Mouse (Mus musculus): ENCODE measurements around the gene Fam13a. TPM values are rescaled to one million over a fixed set of nuclear protein-coding genes. Genes with fewer than 3 reads are reported as not detected.

The Fam13a gene
- 6.9 and 7.9 TPM in 2 replicates for polyA plus RNA-seq (2012; rRNA removed)

DNA sequence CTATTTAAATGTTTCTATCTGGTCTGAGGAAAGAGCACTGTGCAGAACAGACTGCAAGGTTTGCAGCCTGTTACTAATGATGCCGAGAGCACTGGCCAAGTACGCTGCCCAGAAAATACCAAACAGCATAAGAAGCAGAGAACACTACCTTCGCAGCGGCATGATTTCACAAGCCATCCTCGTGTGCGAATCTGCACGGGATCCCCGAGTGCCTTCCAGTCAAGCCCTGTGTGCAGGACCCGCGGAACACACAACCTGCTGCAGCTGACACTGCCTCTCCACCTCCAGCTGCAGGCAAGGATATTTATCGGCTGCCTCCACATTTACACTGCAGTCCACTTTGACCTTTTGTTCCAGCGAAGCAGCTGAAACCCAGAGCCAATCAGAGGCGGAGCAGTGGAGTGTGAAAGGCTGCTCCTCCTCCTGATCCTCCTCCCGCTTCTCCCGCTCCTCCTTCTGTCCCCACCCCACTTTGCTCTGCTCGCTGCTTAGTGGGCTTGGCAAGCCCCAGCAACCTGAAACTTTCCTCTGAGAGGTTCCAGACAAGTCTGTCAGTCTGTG, at the start of gene Fam13a:
Gene Fam13a (minus strand): TSS at position 386 of the 561 bp plus-strand sequence.
- peak; percentile 85 to 87 for DNase-seq (ENCODE audit: extremely low spot score in 1 of 2, low spot score in 1 of 2)

DNA sequence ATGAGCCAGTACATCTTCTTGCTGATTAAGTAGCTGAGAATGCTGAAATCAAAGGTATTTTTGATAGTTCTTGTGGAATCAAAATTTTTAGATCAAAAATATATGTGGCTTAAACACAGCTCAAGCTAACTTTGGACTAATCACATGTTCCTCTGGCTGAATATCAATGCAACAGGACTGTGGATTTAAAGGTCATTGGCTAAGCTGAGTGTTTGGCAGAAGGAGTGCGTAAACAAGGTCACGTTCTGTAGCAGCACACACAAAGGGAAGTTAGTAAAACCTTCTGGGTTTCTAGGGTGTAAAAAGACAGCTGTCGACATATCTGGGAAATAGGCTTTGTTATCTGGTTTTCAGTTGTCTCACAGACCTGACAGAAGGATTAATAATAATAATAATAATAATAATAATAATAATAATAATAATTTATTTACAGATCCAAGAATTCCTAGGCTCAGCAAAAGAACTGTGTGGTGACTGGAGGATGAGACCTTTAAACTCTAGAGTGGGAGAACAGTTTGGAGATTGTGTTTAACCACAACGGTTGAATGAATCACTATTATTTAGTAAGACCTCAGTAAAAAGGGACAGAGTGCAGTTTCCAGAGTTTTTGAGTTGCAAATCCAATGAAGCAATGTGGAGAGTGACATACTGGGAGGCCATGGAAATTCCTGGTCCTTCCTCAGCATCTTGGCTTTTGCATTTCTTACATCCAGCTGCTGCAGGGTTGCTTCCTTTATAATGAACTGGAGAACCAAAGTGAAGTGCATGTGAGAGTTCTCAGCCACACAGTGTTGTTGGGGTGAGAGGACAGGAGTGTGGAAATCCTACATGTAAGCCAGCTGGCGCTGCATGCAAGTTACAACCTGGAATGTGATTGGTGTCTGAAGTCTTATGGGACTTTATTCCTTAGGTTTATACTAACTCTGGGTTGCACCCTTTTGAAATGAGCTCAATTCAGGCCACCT, 48.0 kb upstream of the Fam13a start:
- DNase-seq (ENCODE audit: extremely low spot score in 1 of 2, low spot score in 1 of 2): no peak

DNA sequence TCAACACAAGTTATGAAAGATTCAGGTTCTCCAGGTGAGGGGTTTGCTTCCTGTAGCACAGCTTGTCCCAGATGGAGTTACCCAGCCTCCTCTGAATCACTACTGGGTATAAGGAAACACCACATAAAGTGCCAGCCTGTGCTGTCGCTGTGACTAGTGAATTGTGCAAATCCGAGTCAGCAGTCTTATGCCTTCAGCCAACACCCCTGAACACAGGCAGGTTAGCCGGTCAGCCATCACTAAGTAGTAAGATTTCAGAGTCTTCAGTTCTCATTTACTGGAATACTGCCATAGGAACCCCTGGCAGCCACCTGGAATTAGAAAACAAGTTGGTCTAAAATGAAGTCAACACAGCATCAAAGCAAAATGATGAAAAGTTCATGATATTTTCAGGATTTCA, 47.3 kb upstream of the Fam13a start:
- no peak for DNase-seq (ENCODE audit: extremely low spot score in 1 of 2, low spot score in 1 of 2)

DNA sequence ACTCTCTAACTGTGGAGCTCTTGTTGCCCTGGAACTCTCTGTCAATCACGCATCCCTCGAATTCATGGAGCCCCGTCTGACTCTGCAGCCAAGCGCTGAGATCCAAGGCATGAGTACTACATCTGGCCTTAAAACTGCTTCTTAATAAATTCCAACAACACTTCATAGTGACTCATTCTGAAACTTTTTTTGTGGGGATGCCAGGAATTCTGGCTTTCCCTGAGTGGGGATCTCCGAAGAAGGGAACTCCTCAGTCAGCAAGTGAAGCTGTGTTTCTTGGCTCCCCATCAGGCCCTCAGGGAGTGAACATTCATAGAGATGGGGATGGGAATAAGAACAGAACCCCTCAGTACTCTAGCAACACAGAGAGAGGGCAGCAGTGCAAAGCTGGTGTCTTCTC, 43.8 kb upstream of the Fam13a start:
- DNase-seq (ENCODE audit: extremely low spot score in 1 of 2, low spot score in 1 of 2): peak in 1 of 2 experiments; percentile 2

DNA sequence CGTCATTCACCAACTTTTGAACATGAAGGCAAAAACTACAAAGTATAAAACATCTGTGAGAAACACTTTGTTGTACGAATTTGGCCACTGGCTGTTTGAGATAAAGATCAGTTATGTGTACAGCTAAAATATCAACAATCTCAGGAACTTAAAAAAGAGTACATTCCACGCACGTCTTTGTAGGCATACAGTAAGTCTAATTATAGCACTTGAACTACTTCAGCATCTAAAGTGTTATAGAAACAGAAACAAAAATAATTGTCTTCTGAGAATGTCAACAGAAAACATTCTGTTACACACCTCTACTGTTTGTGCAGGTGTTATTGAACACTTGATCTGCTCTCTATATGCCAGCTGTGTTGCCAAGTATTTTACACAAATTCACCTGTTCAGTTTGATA, 40.1 kb upstream of the Fam13a start:
- DNase-seq (ENCODE audit: extremely low spot score in 1 of 2, low spot score in 1 of 2): no peak

DNA sequence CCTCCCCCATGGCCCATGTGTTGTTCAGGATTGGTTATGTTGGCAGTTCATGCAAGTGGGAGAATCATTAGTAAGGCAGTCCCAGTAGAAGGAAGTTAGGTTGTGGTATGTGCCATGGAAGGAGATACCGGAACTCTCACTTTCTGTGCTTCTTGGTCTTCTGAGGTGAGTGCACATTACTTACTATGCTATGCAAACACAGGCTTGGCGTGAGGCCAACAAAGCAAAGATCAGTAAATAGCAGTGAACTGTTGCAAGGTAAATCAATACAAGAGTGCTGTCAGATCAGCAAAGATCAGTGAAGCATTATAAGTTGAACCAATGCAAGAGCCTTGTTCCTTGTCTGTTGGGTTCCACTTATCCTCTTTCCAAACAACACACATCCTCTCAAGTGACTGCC, 28.9 kb upstream of the Fam13a start:
- DNase-seq (ENCODE audit: extremely low spot score in 1 of 2, low spot score in 1 of 2): no peak

DNA sequence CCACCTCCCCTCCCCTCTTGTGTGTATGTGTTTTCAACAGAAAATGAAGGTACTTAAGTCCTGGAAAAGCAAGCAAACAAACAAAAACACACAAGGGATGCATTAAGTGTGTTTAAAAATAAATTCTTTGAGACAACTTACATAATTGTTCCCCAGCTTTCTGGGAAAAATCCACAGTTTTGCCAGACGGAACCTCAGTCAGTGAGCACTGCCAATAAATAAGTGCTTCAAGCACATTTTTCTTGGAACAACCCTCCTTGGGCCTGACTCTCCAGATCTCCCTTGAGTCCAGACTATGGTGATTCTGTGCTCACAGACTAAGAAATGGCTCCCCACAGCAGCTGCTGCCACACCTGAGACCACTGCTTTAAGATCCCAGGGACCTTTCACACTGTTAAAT, 15.4 kb upstream of the Fam13a start:
- DNase-seq (ENCODE audit: extremely low spot score in 1 of 2, low spot score in 1 of 2): no peak

DNA sequence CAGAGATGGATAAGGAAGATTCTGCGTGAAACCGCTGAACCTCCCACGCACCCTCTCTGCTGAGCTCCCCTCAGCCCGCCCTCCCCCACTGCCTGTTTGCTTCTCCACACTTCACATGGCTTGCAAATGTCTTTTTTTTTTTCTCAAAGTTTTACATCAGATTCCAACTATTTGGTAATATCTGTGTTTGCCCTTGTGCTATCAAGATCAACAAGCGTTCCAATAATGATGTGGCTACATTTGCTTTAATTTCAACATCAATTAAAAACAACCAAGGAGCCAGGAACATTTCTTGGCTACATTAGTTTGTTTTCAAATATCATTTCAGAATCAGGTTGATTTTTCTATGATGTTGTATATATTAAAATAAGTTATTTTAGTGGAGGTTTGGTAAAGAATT, 8.4 kb upstream of the Fam13a start:
- peak in 1 of 2 experiments; percentile 12 for DNase-seq (ENCODE audit: extremely low spot score in 1 of 2, low spot score in 1 of 2)

DNA sequence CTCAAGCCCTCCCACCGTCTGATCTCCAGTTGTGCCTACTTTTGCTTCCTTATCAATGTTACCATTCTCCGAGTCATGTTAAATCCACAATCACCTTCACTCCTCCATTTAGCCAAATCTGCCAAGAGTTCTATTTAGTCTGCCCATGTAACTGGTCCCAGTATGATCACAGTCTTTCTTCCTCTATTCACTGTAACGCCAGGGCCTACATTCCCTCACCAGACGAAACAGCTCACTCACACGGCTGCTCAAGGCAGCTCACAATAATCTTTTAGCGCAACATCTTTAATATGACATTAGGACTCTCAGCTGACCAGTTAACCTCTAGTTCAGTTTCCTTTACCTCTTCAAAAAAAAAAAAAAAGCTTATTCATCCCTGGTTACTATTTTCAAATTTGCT, 7.2 kb upstream of the Fam13a start:
- no peak for DNase-seq (ENCODE audit: extremely low spot score in 1 of 2, low spot score in 1 of 2)

DNA sequence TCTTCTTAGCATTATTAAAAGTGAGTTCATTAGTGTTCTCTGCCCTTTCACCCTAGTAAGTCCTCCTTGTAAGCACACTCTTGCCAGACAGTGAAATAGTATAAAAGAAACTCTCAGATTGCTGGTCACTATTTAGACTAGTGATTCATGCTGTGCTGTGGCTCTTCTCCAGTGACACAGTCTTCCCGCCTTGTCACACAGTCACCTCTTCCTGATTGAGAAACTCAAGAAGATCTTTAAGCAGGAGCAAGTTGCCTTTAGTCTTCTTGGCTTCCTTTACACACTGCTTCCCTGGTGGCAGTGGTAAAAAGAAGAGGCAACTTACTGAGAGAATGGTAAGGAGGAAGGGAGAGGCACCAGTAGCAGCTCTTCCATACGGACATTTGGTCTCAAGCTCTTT, 6.3 kb upstream of the Fam13a start:
- no peak for DNase-seq (ENCODE audit: extremely low spot score in 1 of 2, low spot score in 1 of 2)

DNA sequence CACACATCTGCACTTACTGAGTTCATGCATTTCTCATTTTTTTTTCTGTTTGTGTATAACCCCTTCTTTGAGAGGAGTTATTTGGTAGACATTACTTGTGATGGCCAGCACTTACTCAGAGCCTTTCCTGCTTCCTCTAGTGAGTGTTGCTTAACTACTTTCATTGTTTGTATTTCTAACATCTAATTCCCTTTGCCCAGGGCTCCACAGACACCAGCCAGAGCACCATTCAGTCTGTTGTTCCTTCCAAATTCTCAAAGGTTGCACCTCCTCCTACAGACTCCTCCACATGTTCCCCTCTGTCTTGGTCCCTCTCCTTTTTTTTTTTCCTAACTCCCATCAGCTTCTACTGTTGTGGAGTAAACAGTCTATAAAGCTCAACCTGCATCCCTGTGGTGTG, 5.7 kb upstream of the Fam13a start:
- DNase-seq (ENCODE audit: extremely low spot score in 1 of 2, low spot score in 1 of 2): no peak

DNA sequence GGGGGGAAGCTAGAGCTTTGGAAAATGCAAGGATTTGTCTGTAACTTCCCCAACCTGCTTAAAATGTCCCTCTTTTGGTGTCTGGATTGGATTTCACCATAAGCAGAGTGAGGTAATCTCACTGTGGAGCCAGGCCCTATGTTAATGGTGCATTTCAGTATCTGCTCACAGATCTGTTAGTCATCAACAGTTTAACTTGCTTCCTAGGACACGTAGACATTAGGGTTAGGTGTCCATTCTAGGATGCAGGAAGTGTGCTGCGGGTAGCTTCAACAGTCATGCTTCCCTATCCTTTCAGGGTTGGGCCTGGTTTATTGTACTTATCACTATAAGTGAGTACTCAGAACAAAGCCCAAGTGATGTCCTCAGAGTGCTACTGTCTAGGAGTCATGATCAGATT, 4.5 kb upstream of the Fam13a start:
- no peak for DNase-seq (ENCODE audit: extremely low spot score in 1 of 2, low spot score in 1 of 2)

DNA sequence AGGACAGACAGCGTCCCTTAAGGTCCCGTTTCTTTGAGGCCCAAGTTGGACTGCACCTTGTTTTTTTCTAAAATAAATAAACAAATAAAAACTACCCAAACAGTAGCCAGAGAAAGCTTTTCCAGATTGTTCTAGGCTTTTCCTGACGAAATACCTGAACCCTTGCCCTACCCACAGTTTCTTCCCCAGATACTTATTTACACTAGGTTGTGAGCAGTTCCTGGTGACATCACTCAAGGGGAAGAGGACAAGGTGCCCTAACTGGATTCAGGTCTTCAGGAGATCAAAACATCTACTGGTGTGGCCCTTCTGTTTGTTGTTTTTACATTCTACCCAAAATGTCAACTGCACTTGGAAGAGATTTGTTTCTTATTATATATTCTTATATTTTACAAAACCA, 457 bp upstream of the Fam13a start:
- no peak for DNase-seq (ENCODE audit: extremely low spot score in 1 of 2, low spot score in 1 of 2)

DNA sequence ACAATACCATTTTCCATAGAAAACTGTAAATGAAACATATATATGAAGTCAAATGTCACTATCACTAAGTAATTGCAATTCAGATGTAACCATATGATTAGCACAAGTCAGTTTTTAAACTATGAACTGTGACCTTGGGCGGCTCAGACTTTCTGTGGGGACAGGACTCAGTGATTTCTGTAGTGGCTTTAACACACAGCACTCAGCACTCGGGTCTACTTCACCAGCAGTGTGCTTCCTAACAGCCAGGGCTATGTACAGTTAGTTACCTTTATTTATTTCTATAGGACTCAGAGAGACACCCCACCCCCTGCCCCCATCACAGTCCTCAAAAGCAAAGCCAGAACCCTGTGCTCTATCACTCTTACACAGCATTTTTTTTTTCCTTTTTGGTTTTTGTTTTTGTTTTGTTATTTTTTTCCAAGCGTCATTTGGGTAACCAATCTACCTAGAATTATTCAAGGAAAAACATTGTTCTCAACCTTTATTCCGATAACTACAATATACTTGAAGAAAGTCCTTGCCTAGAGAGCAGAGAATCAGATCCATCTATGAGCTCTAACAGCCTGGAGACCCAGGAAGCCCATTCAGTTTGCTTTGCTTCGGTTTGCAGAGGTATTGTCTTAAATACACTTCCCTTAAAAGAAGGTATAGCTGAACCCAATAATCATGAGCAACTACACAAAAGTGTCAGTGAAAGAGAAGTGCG, 740 bp downstream of the Fam13a start:
- no peak for DNase-seq (ENCODE audit: extremely low spot score in 1 of 2, low spot score in 1 of 2)

DNA sequence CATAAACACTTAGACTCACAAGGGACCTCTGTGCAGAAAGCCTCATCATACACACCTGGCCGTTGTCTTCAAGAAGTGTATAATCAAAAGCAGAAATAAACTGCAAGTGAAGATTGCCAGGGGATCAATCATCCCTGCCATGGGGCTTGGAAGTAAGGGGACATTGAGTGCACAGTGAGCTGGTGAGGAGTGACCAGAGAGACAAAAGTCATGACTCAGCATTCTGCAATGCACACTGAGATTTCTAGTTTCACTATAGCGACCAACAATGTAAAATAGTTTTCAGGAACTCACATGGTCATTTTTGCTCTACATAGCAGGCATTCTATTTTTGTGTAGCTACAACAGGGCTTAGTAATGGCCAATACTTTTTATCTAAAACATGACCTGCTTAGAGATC, 1.7 kb downstream of the Fam13a start:
- no peak for DNase-seq (ENCODE audit: extremely low spot score in 1 of 2, low spot score in 1 of 2)

DNA sequence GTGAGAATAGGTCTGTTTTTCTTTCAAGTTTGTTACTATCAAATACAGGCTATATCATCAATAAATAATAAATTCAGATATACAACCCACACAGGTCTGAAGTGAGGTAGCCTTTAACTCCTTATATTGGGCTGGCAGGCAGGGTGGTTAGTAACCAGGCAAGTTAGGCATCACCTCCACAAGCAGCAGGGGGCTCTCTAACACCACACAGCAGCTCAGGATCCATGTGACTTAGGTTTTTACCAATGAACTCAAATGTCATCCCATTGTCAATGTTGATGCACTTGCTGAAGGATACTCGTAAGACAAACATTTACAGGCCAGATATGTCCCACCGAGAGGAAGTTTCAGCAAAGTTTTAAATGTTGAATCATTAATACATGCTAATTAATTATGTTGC, 4.0 kb downstream of the Fam13a start:
- peak in 1 of 2 experiments; percentile 16 for DNase-seq (ENCODE audit: extremely low spot score in 1 of 2, low spot score in 1 of 2)

DNA sequence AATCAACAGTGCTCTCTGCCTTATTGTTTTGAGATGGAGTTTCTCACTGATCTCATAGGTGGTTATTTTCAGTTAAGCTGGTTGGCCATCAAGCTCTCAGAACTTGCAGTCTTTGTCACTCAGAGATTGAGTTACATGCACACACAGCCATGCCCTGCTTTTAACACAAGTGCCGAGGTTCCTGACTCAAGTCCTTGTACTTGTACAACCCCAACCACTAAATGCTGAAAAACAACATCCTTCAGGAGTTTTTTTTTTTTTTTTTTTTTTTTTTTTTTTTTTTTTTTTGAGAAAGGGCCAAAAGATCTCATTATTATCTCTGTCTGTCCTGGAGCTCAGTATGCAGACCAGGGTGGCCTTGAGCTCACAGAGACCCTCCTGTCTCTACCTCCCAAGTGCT, 4.5 kb downstream of the Fam13a start:
- no peak for DNase-seq (ENCODE audit: extremely low spot score in 1 of 2, low spot score in 1 of 2)

DNA sequence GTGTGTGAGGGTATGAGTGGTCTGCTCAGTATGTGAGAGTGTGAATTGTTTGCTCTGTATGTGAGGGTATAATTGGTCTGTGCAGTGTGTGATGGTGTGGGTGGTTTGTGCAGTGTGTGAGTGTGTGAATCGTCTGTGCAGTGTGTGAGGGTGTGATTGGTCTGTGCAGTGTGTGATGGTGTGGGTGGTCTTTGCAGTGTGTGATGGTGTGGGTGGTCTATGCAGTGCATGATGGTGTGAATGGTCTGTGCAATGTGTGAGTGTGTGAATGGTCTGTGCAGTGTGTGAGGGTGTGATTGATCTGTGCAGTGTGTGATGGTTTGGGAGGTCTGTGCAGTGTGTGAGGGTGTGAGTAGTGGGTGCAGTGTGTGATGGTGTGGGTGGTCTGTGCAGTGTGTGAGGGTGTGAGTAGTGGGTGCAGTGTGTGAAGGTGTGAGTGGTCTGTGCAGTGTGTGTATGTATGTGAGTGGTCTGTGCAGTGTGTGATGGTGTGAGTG, 8.0 kb downstream of the Fam13a start:
- DNase-seq (ENCODE audit: extremely low spot score in 1 of 2, low spot score in 1 of 2): no peak

DNA sequence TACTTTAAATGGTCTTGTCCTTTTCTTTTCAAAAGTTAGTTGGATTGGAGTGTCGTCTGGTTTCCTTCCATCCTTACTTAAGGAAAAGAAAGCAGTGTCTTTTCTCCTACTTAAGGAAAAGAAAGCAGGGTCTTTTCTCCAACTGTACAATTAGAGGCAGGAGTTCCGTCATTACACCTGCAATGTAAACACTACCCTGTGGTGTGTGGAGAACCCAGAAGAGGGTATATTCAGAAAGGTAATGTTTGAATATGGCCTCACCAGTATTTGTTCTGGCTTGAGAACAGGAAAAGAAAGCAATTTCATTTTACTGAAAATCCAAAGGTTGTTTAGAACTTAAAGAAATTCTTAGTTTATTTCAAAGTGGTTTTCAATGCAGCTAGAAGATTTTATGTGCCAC, 9.6 kb downstream of the Fam13a start:
- DNase-seq (ENCODE audit: extremely low spot score in 1 of 2, low spot score in 1 of 2): no peak

DNA sequence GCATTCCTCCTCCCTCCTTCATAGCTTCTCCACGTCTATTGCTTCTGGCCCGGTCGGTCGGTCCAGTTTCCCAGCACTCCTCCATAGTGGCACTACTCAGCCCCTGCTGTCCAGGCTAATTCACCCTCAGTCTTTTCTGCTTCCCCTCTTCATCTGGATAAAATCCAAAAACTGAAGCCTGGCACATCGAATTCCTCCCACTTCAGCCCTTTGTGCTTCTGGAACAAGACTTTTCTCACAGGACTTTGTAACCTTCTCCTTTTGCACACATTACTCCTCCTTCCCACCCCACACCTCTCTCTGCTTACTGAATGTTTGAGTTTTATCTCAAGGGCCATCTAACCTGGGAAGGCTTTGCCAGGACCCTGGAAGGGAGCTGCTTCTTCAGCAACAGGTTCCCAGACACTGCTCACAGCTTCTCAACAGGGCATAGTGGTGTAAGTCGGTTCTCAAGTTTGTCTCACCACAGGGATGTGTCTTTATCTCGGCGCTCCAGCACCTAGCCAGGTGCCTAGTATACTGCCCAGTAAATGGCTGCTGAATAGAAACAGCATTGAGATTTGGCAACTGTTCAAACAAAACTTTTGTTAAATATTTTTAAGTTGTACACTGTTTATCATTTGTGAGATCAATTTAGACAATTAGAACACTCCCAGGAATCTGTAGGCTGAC, 10.1 kb downstream of the Fam13a start:
- DNase-seq (ENCODE audit: extremely low spot score in 1 of 2, low spot score in 1 of 2): no peak

DNA sequence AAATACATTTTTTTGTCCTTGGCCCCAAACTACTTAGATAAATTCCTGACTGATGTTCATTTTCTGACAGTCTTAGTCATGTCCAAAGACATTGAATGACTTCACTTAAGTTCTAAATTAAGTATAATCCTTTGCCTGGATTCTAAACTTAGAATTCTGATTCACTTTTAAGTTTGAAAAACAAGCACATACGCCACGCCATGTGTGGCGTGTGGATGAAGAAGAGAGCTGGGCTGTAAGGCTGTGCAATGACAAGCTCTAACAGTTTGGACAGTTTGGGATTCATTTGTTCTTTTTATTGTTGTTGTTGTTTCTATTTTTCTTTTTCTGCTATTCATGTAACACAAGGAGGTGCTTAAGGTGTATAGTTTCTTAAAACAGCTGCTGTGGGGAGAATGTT, 13.6 kb downstream of the Fam13a start:
- peak in 1 of 2 experiments; percentile 31 for DNase-seq (ENCODE audit: extremely low spot score in 1 of 2, low spot score in 1 of 2)
